Mouse (Mus musculus): ENCODE data around the gene Mapk12. TPM values are rescaled to one million over a fixed set of nuclear protein-coding genes. Genes with fewer than 3 reads are reported as not detected.
A peak's percentile ranks its signal among the peaks of the same experiment; 100 is the strongest.

Gene Mapk12
- polyA plus RNA-seq, 1 experiment from 2014 or later = 11.4 TPM

DNA sequence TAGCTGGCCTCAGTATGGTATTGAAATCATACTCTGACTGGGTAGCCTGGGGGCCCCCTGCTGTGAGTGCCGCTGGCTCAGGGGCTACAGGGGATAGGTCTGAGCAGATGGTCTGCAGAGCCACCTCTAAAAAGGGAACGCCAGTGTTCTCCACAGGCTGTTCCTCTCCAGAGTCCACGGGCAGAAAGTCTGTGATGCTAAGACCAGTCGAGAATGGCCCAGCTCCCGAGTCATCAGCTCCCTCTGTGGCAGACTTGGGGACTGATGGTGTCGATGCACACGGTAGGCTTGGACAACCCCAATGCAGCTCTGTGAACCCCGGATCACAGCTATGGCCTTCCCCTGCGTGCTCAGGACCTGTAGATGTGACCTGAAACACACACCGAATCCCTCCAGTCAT lies 36.6 kb downstream of the Mapk12 start:
- no peak for ATAC-seq (ENCODE audit: low FRiP score)
- Histone ChIP-seq H3K9ac (no peak overlapping the region), H3K4me2 (replicated peaks) (no peak overlapping the region), H3K4me1 (no peaks in the 10 kb centered on the region), H3K27me3 (no peaks in the 10 kb centered on the region), H3K27ac (no peak overlapping the region), H3K36me3 (peaks cover 99% of the 10 kb centered on the region), H3K4me3 (no peak overlapping the region), H3K9me3 (replicated peaks) (no peaks in the 10 kb centered on the region)
- WGBS = 85% methylated on average over 10 of the region's 10 CpGs

GRCm38 (mm10) chr15:89102646-89103045 lies 37.9 kb downstream of the Mapk12 start:
- Histone ChIP-seq H3K4me2 (replicated peaks) (no peak overlapping the region), H3K27ac (no peak overlapping the region), H3K9me3 (replicated peaks) (no peaks in the 10 kb centered on the region), H3K9ac (no peak overlapping the region), H3K36me3 (peaks cover 99% of the 10 kb centered on the region), H3K4me1 (no peaks in the 10 kb centered on the region), H3K4me3 (no peak overlapping the region), H3K27me3 (no peaks in the 10 kb centered on the region)
- 58% methylated on average over 5 of the region's 5 CpGs for WGBS
- ATAC-seq (ENCODE audit: low FRiP score) = no peak

- ATAC-seq (ENCODE audit: low FRiP score) = peak; percentile 38; the same call in 1 of the 2 replicates
- no peak overlapping the region for H3K27ac ChIP-seq
- H3K27me3 ChIP-seq = no peaks in the 10 kb centered on the region
- no peaks in the 10 kb centered on the region for H3K9me3 ChIP-seq (replicated peaks)
- H3K4me2 ChIP-seq (replicated peaks) = no peak overlapping the region
- no peak overlapping the region for H3K4me3 ChIP-seq
- H3K36me3 ChIP-seq = peaks cover 99% of the 10 kb centered on the region
- no peak overlapping the region for H3K9ac ChIP-seq
- H3K4me1 ChIP-seq = no peaks in the 10 kb centered on the region
- 94% methylated on average over 12 of the region's 12 CpGs for WGBS
These were observed 39.7 kb downstream of the Mapk12 start for GRCm38 (mm10) chr15:89100823-89101222.

DNA sequence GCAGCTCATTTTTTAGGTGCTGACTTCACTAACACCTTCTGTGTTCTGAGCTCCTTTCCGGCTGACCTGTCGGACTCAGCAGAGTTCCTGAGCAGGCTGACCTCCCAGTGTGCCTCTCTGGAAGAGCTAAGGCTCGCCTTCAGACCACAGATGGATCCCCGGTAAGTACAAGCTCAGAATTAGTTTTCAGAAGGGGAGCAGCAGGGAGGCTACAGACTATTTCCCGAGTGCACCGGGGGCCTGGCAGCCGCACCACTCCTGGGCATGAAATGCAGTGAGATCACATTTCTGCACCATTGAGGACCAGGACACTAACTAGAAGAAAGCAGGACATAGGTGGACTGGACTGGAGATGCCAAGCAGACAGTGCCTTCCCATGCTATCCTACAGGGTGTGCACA lies 41.9 kb downstream of the Mapk12 start:
- Histone ChIP-seq H3K27ac (no peak overlapping the region), H3K9me3 (replicated peaks) (no peaks in the 10 kb centered on the region), H3K27me3 (no peaks in the 10 kb centered on the region), H3K4me3 (no peak overlapping the region), H3K4me2 (replicated peaks) (no peak overlapping the region), H3K4me1 (no peaks in the 10 kb centered on the region), H3K36me3 (peaks cover 99% of the 10 kb centered on the region), H3K9ac (no peak overlapping the region)
- 92% methylated on average over 7 of the region's 7 CpGs for WGBS
- no peak for ATAC-seq (ENCODE audit: low FRiP score)

- Histone ChIP-seq H3K9ac (no peak overlapping the region), H3K4me3 (no peak overlapping the region), H3K27ac (no peak overlapping the region), H3K27me3 (no peaks in the 10 kb centered on the region), H3K4me2 (replicated peaks) (no peak overlapping the region), H3K9me3 (replicated peaks) (no peaks in the 10 kb centered on the region), H3K36me3 (peaks cover 99% of the 10 kb centered on the region), H3K4me1 (no peaks in the 10 kb centered on the region)
- ATAC-seq (ENCODE audit: low FRiP score) = no peak
- 92% methylated on average over 5 of the region's 5 CpGs for WGBS
These were observed 43.1 kb downstream of the Mapk12 start for GRCm38 (mm10) chr15:89097450-89097849.

DNA sequence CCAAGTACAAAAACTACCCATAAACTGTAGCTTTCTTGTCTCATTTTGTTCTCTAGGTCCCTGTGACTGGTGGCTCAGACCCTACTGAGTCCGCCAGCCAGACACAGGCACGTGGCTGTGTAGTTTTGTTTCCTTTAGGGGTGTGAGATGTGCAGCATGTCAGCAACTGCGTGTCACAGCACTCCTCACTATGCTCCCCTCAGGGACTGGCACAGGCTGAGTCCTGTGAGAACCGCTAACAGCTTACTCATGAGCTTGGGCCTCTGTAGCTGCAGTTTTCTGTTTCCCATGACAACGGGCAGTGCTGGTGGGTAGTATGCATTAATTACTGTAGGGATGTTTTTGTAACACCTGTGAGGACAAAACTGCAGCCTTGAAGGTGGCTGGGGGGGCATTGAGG lies 48.3 kb downstream of the Mapk12 start:
- no peaks in the 10 kb centered on the region for H3K9me3 ChIP-seq (replicated peaks)
- no peak overlapping the region for H3K4me2 ChIP-seq (replicated peaks)
- H3K27me3 ChIP-seq = no peaks in the 10 kb centered on the region
- H3K9ac ChIP-seq = no peak overlapping the region
- no peak overlapping the region for H3K4me3 ChIP-seq
- H3K27ac ChIP-seq = no peak overlapping the region
- H3K4me1 ChIP-seq = peaks cover 20% of the 10 kb centered on the region
- peaks cover 49% of the 10 kb centered on the region for H3K36me3 ChIP-seq
- 80% methylated on average over 5 of the region's 5 CpGs for WGBS
- ATAC-seq (ENCODE audit: low FRiP score) = no peak

GRCm38 (mm10) chr15:89090662-89091061 lies 49.8 kb downstream of the Mapk12 start:
- Histone ChIP-seq H3K36me3 (peaks cover 49% of the 10 kb centered on the region), H3K27ac (no peak overlapping the region), H3K4me2 (replicated peaks) (no peak overlapping the region), H3K4me1 (peaks cover 20% of the 10 kb centered on the region), H3K9me3 (replicated peaks) (no peaks in the 10 kb centered on the region), H3K27me3 (no peaks in the 10 kb centered on the region), H3K4me3 (no peak overlapping the region), H3K9ac (no peak overlapping the region)
- WGBS = 92% methylated on average over 4 of the region's 4 CpGs
- ATAC-seq (ENCODE audit: low FRiP score) = no peak

GRCm38 (mm10) chr15:89089248-89090051 lies 51.1 kb downstream of the Mapk12 start:
- 4% methylated on average over 67 of the region's 68 CpGs for WGBS
- Histone ChIP-seq H3K36me3 (peaks cover 49% of the 10 kb centered on the region), H3K9ac (peak overlapping the region; percentile 95), H3K4me2 (replicated peaks) (peak overlapping the region; percentile 99), H3K4me1 (peaks cover 20% of the 10 kb centered on the region), H3K27ac (peak overlapping the region; percentile 84), H3K9me3 (replicated peaks) (no peaks in the 10 kb centered on the region), H3K27me3 (no peaks in the 10 kb centered on the region), H3K4me3 (peak overlapping the region; percentile 95)
- peak; percentile 53 for ATAC-seq (ENCODE audit: low FRiP score)

GRCm38 (mm10) chr15:89088607-89089247 lies 51.8 kb downstream of the Mapk12 start, which contains the start of gene Selenoo:
Gene Selenoo, plus strand, starts transcription at chr15:89089084.
- ATAC-seq (ENCODE audit: low FRiP score) = peak; percentile 95
- Histone ChIP-seq H3K27me3 (no peaks in the 10 kb centered on the region), H3K36me3 (peaks cover 49% of the 10 kb centered on the region), H3K4me1 (peaks cover 20% of the 10 kb centered on the region), H3K9ac (peak within 1 kb of the TSS; percentile 95), H3K27ac (peak within 1 kb of the TSS; percentile 84), H3K4me3 (peak within 1 kb of the TSS; percentile 95), H3K4me2 (replicated peaks) (peak within 1 kb of the TSS; percentile 99), H3K9me3 (replicated peaks) (no peaks in the 10 kb centered on the region)
- 2% methylated on average over 38 of the region's 38 CpGs for WGBS

DNA sequence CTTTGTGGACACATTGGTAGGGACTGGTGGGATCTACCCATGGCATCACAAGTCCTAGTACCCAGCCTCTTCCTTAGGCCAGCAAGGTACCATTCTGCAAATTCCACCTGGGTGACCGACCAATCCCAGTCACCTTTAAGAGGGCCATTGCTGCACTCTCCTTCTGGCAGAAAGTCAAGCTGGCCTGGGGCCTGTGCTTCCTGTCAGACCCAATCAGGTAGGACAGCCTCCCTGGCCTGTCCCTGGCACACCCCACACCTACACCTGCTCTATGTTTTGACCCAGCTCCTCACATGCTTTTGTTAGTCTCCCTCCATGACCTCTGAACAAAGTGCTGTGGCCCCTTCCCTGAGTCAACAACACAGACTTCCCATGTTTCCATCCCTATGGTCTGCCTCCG lies 55.7 kb downstream of the Mapk12 start:
- Histone ChIP-seq H3K9me3 (replicated peaks) (no peaks in the 10 kb centered on the region), H3K27ac (no peak overlapping the region), H3K27me3 (no peaks in the 10 kb centered on the region), H3K4me3 (no peak overlapping the region), H3K4me2 (replicated peaks) (no peak overlapping the region), H3K4me1 (peaks cover 10% of the 10 kb centered on the region), H3K36me3 (peaks cover 72% of the 10 kb centered on the region), H3K9ac (no peak overlapping the region)
- 96% methylated on average over 2 of the region's 2 CpGs for WGBS
- ATAC-seq (ENCODE audit: low FRiP score) = no peak

DNA sequence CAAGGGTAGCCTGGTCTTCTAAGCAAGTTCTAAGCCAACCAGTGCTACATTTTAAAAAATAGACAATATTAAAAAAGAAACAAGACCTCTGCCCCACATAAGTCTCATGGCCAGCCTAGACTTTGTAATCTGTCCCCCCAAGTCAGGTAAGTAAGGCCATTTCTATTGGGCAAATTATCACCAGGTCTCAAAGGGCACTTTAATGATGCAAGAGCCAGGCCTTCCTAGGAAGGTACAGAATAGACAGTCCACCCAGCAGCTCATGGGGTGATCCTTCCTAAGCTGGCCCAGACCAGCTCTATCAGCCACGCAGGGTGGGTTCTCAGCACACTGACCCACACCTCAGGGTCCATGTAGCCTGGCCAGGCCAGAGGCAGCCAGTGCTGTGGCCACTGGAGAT lies 56.6 kb downstream of the Mapk12 start:
- no peak overlapping the region for H3K9ac ChIP-seq
- no peak overlapping the region for H3K27ac ChIP-seq
- peaks cover 6% of the 10 kb centered on the region; the same call in 1 of the 2 replicates for H3K4me1 ChIP-seq
- WGBS = 95% methylated on average over 1 of the region's 1 CpGs
- ATAC-seq (ENCODE audit: low FRiP score) = no peak
- H3K27me3 ChIP-seq = no peaks in the 10 kb centered on the region
- H3K4me2 ChIP-seq (replicated peaks) = no peak overlapping the region
- no peak overlapping the region for H3K4me3 ChIP-seq
- peaks cover 72% of the 10 kb centered on the region for H3K36me3 ChIP-seq
- H3K9me3 ChIP-seq (replicated peaks) = no peaks in the 10 kb centered on the region

All from hindbrain, embryonic 12.5 days (tissue).